10 mouse cellular contexts compared by ENCODE assay signal in genomic region chr7:129257374-129258018, GRCm38 (mm10). TPM values are rescaled to one million over a fixed set of nuclear protein-coding genes. Genes with fewer than 3 reads are reported as not detected.
DNase-seq lines count a peak whose midpoint lies in the region; ATAC-seq lines count a peak whose summit lies in the region.
"Had no signal": no experiment of that assay in that cellular context is flagged by ENCODE, and none has a peak within 500 bp of the region (broad histone marks: within the 10 kb centered on the region; RNA-seq: fewer than 3 reads in every experiment).

No protein-coding gene starts in this region.

- no peak for ATAC-seq in heart, embryonic 15.5 days (replicated peaks; ENCODE audit: insufficient number of reproducible peaks, insufficient read depth, low FRiP score, low read depth)
- no peak; the same call in 1 of the 2 replicates for ATAC-seq in midbrain, embryonic 11.5 days (ENCODE audit: low FRiP score)
- no peak for ATAC-seq in erythroblast, adult 5-6 weeks (replicated peaks; ENCODE audit: low FRiP score, poor library complexity, severe bottlenecking)
- ATAC-seq in inflammation-experienced regulatory T-cells, adult 6 months, result no peak

- no peaks in the 10 kb centered on the region for H3K36me3 ChIP-seq in heart, embryonic 15.5 days
- H3K36me3 ChIP-seq in midbrain, embryonic 11.5 days (ENCODE audit: control insufficient read depth, insufficient read depth, low read length), result no peaks in the 10 kb centered on the region

- no peak overlapping the region for H3K9ac ChIP-seq in heart, embryonic 15.5 days
- H3K9ac ChIP-seq in midbrain, embryonic 11.5 days (ENCODE audit: low read length), result peak overlapping the region; percentile 70

- peaks cover 69% of the 10 kb centered on the region for H3K27me3 ChIP-seq in heart, embryonic 15.5 days
- peaks cover 25% of the 10 kb centered on the region for H3K27me3 ChIP-seq in midbrain, embryonic 11.5 days (ENCODE audit: control insufficient read depth, insufficient read depth, low read length)

- DNase-seq in heart, postnatal 25 days (ENCODE audit: low spot score), result no peak
- DNase-seq in ZHBTc4 (ENCODE audit: low read depth, low spot score), result peak; percentile 41
- DNase-seq in forelimb bud, embryonic 11.5 days (ENCODE audit: low read depth, low spot score), result peak; percentile 4
- DNase-seq in midbrain, embryonic 11.5 days (ENCODE audit: low spot score, missing footprints), result peak; percentile 89
- DNase-seq in spleen, postnatal 10 days (ENCODE audit: low spot score in 2 of 2), result no peak

- whole genome bisulfite sequencing in heart, embryonic 15.5 days, result 18% methylated on average over 13 of the region's 13 CpGs
- WGBS in midbrain, embryonic 11.5 days, result 11% methylated on average over 13 of the region's 13 CpGs

- peak overlapping the region; percentile 83 for H3K4me2 ChIP-seq in heart, embryonic 15.5 days
- H3K4me2 ChIP-seq in midbrain, embryonic 11.5 days, result peak overlapping the region; percentile 87

- H3K4me3 ChIP-seq in heart, embryonic 15.5 days, result peak overlapping the region; percentile 48
- peak overlapping the region; percentile 54 for H3K4me3 ChIP-seq in midbrain, embryonic 11.5 days (ENCODE audit: low read depth, low read length)

- peaks cover 15% of the 10 kb centered on the region for H3K4me1 ChIP-seq in heart, embryonic 15.5 days (replicated peaks)
- peaks cover 6% of the 10 kb centered on the region for H3K4me1 ChIP-seq in midbrain, embryonic 11.5 days (ENCODE audit: control insufficient read depth, insufficient read depth, low read length)

- intact Hi-C loops in heart, postnatal 25 days (cut with DNase I), result no loop called here

- H3K9me3 ChIP-seq in heart, embryonic 15.5 days (replicated peaks), result no peaks in the 10 kb centered on the region
- no peaks in the 10 kb centered on the region for H3K9me3 ChIP-seq in midbrain, embryonic 11.5 days (ENCODE audit: control insufficient read depth, low read length)

- no peak overlapping the region for H3K27ac ChIP-seq in heart, embryonic 15.5 days
- H3K27ac ChIP-seq in midbrain, embryonic 11.5 days (ENCODE audit: low read depth, low read length), result no peak overlapping the region

RNA-seq across cellular contexts. Expression of gene Plpp4, which starts 0.7 kb away (rescaled TPM):
- 0.33 and 0.39 TPM in 2 replicates for polyA plus RNA-seq in heart, embryonic 15.5 days (2015; fragmentation: Nextera tagmentation; extraction: Ambion mirVana)
- not detected for total RNA-seq in heart, postnatal 25 days (2021)
- 4.5 TPM in 2 replicates for polyA plus RNA-seq in midbrain, embryonic 11.5 days (2014; fragmentation: Nextera tagmentation; extraction: Ambion mirVana)
- not detected in 2 replicates for total RNA-seq in erythroblast, adult 5-6 weeks (2015; ENCODE audit: low replicate concordance)
- not detected in 2 replicates for total RNA-seq in erythroblast, adult 5-6 weeks (2017; ENCODE audit: low replicate concordance)
- polyA plus RNA-seq in inflammation-experienced regulatory T-cells, adult 6 months (2017; shearing (Covaris generic)), result not detected
- total RNA-seq: gastrocnemius, postnatal 25 days had no signal
- polyA plus RNA-seq: thymus, postnatal 0 days had no signal

Comparison
In these comparisons a context has a peak if more than half of its experiments do, and no peak if none do; other contexts are left out.
1. DNase-seq: peak in ZHBTc4 (single experiment), forelimb bud, embryonic 11.5 days (single experiment) and midbrain, embryonic 11.5 days (single experiment); none in heart, postnatal 25 days (single experiment) and spleen, postnatal 10 days (0 of 2).